Mouse (Mus musculus) forebrain, postnatal 0 days (tissue): ENCODE results near the gene Lsm12. TPM values are rescaled to one million over a fixed set of nuclear protein-coding genes. Genes with fewer than 3 reads are reported as not detected.

Experiments
- ATAC-seq: fragments of 200-750 bp; cut with Nextera tagmentation; 2 replicates; pipeline ENCODE4 v1.8.0; 2017; ENCODE audit warnings: mild to moderate bottlenecking, moderate library complexity
- DNase-seq: peaks from one replicate; pipeline ENCODE4 v3.0.0-alpha.2; 2015
- H3K27ac ChIP-seq: fragments of 300-500 bp; sonication (generic); 2 replicates; pipeline ENCODE4 v1.5.1; 2014; ENCODE audit warnings: low read depth, mild to moderate bottlenecking, antibody characterized with exemption, low read length, moderate library complexity, mixed read lengths
- H3K27me3 ChIP-seq: fragments of 300-500 bp; sonication (generic); 2 replicates; pipeline ENCODE4 v1.6.1; 2014; ENCODE audit warnings: mild to moderate bottlenecking, low read length, mixed read lengths; ENCODE audit not compliant: insufficient read depth
- H3K36me3 ChIP-seq: fragments of 300-500 bp; sonication (generic); 2 replicates; pipeline ENCODE4 v1.6.1; 2014; ENCODE audit warnings: mild to moderate bottlenecking, moderate library complexity; ENCODE audit not compliant: insufficient read depth
- H3K4me1 ChIP-seq: fragments of 300-500 bp; sonication (generic); 2 replicates; pipeline ENCODE4 v1.6.1; 2014; ENCODE audit warnings: antibody characterized with exemption; ENCODE audit not compliant: insufficient read depth
- H3K4me2 ChIP-seq: fragments of 300-500 bp; sonication (generic); 2 replicates; pipeline ENCODE4 v1.6.1; 2014; ENCODE audit warnings: low read depth, mild to moderate bottlenecking, moderate library complexity
- H3K4me3 ChIP-seq: fragments of 300-500 bp; sonication (generic); 2 replicates; pipeline ENCODE4 v1.5.1; 2014; ENCODE audit warnings: low read depth, low read length, mixed read lengths
- H3K9ac ChIP-seq: fragments of 300-500 bp; sonication (generic); 2 replicates; pipeline ENCODE4 v1.6.1; 2014; ENCODE audit warnings: mild to moderate bottlenecking
- H3K9me3 ChIP-seq: fragments of 300-500 bp; sonication (generic); 2 replicates; pipeline ENCODE4 v1.6.1; 2016; ENCODE audit warnings: low read length
- CTCF ChIP-seq: sonication (generic); IDR thresholded peaks from 2 replicates; pipeline ENCODE4 v1.5.1; 2016; ENCODE audit warnings: antibody characterized with exemption, control low read depth, low read depth
- WGBS: fragments of 180-500 bp; shearing (Covaris S2); extraction: QIAGEN DNeasy Blood & Tissue Kit; methylation state at CpG from one replicate; pipeline ENCODE4 v1.1.7; 2014; 5-methylcytosine and 5-hydroxymethylcytosine counted together
- polyA plus RNA-seq: library from polyadenylated mRNA; unstranded; fragments of >200 nt; fragmentation: Nextera tagmentation; extraction: Ambion mirVana; gene quantifications from 2 replicates; pipeline ENCODE4 v1.2.1, GENCODE M21; 2015
- total RNA-seq: library from RNA; depleted of rRNA; stranded (reverse); fragments of >200 nt; gene quantifications from 2 replicates; pipeline ENCODE4 v1.2.3, GENCODE M21; 2014

The Lsm12 gene
- total and polyA plus RNA-seq, 2 experiments from 2014 or later: 86.4 to 145 TPM

GRCm38 (mm10) chr11:102209742-102210141 is 24.6 kb upstream of the Lsm12 start:
- DNase-seq: no peak
- peaks cover 22% of the 10 kb centered on the region for H3K4me1 ChIP-seq

DNA sequence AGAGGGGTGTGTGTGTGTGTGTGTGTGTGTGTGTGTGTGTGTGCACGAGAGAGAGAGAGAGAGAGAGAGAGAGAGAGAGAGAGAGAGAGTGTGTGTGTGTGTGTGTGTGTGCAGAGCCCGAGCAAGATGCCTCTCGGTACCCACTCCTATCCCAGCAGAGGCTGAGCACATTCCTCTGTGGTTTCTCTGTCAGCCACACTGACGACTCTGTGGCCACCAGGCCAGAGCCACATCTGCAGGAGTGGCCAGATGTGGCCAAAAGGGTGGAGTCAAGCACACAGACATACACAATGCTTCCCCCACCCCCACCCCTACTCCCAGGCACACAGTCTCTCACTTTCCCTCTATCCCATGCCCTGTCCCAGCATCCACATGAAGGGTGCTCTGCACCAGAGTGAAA is 23.8 kb upstream of the Lsm12 start:
- WGBS: 42% methylated on average over 3 of the region's 4 CpGs
- no peak overlapping the region for H3K9ac ChIP-seq
- no peak for DNase-seq
- H3K36me3 ChIP-seq: peaks cover 31% of the 10 kb centered on the region
- H3K27ac ChIP-seq: peak overlapping the region; percentile 81; the same call in 1 of the 2 replicates
- peaks cover 22% of the 10 kb centered on the region for H3K4me1 ChIP-seq
- H3K27me3 ChIP-seq: no peaks in the 10 kb centered on the region
- H3K4me2 ChIP-seq: no peak overlapping the region
- H3K9me3 ChIP-seq: no peaks in the 10 kb centered on the region
- no peak overlapping the region for H3K4me3 ChIP-seq
- TF ChIP-seq CTCF: no peak
- no peak for ATAC-seq

More at GRCm38 (mm10) chr11:102209742-102210141, 24.6 kb upstream of the Lsm12 start:
- TF ChIP-seq CTCF: peak; percentile 74
- no peak overlapping the region for H3K4me2 ChIP-seq
- no peak overlapping the region for H3K27ac ChIP-seq
- no peaks in the 10 kb centered on the region for H3K27me3 ChIP-seq
- H3K9me3 ChIP-seq: no peaks in the 10 kb centered on the region
- ATAC-seq: peak; percentile 12; the same call in 1 of the 2 replicates
- H3K4me3 ChIP-seq: no peak overlapping the region
- 6% methylated on average over 2 of the region's 2 CpGs for WGBS
- H3K9ac ChIP-seq: no peak overlapping the region
- peaks cover 22% of the 10 kb centered on the region for H3K36me3 ChIP-seq

- H3K4me1 ChIP-seq: peaks cover 22% of the 10 kb centered on the region
- H3K27me3 ChIP-seq: no peaks in the 10 kb centered on the region
- TF ChIP-seq CTCF: no peak
- H3K4me2 ChIP-seq: no peak overlapping the region
- 38% methylated on average over 11 of the region's 11 CpGs for WGBS
- H3K36me3 ChIP-seq: peaks cover 35% of the 10 kb centered on the region
- H3K4me3 ChIP-seq: no peak overlapping the region
- ATAC-seq (peak; percentile 77), DNase-seq (peak; percentile 73)
- H3K9me3 ChIP-seq: no peaks in the 10 kb centered on the region
- 0 out of 2 replicates have a peak overlapping the region, but pooled peaks have one; percentile 22 for H3K9ac ChIP-seq
- H3K27ac ChIP-seq: peak overlapping the region; percentile 81
Observed at GRCm38 (mm10) chr11:102207825-102208777, 23.0 kb upstream of the Lsm12 start.

GRCm38 (mm10) chr11:102206481-102206880 is 21.4 kb upstream of the Lsm12 start:
- Histone ChIP-seq H3K27me3 (no peaks in the 10 kb centered on the region), H3K27ac (peak overlapping the region; percentile 81; the same call in 1 of the 2 replicates), H3K9me3 (no peaks in the 10 kb centered on the region), H3K4me3 (no peak overlapping the region), H3K36me3 (peaks cover 45% of the 10 kb centered on the region), H3K9ac (no peak overlapping the region), H3K4me1 (peaks cover 16% of the 10 kb centered on the region), H3K4me2 (no peak overlapping the region)
- ATAC-seq (no peak), DNase-seq (no peak)
- no peak for TF ChIP-seq CTCF
- WGBS: 77% methylated on average over 30 of the region's 30 CpGs

- Histone ChIP-seq H3K27ac (no peak overlapping the region), H3K4me1 (no peaks in the 10 kb centered on the region), H3K36me3 (peaks cover 96% of the 10 kb centered on the region), H3K9ac (no peak overlapping the region), H3K4me2 (no peak overlapping the region), H3K4me3 (no peak overlapping the region), H3K9me3 (no peaks in the 10 kb centered on the region), H3K27me3 (no peaks in the 10 kb centered on the region)
- ATAC-seq (peak; percentile 66; the same call in 1 of the 2 replicates), DNase-seq (no peak)
- TF ChIP-seq CTCF: peak; percentile 43; the same call in 1 of the 2 replicates
- 77% methylated on average over 12 of the region's 12 CpGs for WGBS
Observed at GRCm38 (mm10) chr11:102201408-102201821, 16.3 kb upstream of the Lsm12 start.

DNA sequence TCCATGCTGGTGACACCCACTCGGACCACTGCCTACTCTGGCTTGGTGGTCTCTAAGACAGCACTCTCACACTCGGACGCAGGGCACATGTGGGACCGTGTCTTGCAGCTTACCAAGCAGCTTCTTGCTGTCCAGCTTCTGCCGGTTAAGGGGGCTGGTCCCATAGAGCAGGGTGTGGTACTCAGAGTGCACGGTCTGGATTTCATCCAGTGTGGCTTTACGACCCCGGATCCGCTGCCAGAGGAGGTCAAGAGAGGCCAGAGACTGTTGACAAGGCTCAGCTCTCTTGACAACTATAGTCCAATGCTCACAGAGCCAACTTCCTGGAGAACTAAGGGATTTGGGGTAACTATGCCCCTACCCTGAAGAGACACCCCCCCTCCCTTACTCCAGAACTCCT is 14.8 kb upstream of the Lsm12 start:
- 89% methylated on average over 9 of the region's 9 CpGs for WGBS
- no peak for DNase-seq
- TF ChIP-seq CTCF: no peak
- no peaks in the 10 kb centered on the region for H3K27me3 ChIP-seq
- H3K9ac ChIP-seq: no peak overlapping the region
- no peak for ATAC-seq
- H3K4me1 ChIP-seq: no peaks in the 10 kb centered on the region
- H3K4me3 ChIP-seq: no peak overlapping the region
- no peak overlapping the region for H3K27ac ChIP-seq
- no peak overlapping the region for H3K4me2 ChIP-seq
- H3K36me3 ChIP-seq: peaks cover 96% of the 10 kb centered on the region
- no peaks in the 10 kb centered on the region for H3K9me3 ChIP-seq

DNA sequence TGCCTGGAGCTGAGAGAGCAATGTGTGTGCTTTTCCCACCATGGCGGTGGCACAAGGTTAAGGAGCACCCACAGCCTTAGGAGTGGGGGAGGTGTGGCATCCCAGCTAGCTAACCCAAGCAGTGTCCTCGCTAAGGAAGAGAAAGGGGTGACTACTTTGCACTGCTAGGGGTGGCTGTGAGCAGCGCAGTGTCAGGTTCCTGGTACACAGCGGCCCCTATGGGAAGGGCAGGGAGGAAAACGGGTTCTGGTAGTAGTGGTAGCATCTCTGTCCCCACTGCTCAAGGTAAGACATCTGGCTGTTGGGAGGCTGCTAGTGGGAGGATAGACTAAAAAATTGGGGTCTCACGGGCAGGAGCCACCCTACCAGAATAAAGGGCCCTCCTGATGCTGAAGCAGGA is 13.1 kb upstream of the Lsm12 start:
- ATAC-seq (no peak), DNase-seq (no peak)
- H3K4me2 ChIP-seq: no peak overlapping the region
- H3K4me1 ChIP-seq: no peaks in the 10 kb centered on the region
- H3K27ac ChIP-seq: no peak overlapping the region
- TF ChIP-seq CTCF: no peak; the same call in 1 of the 2 replicates
- H3K4me3 ChIP-seq: no peak overlapping the region
- H3K9ac ChIP-seq: no peak overlapping the region
- peaks cover 97% of the 10 kb centered on the region for H3K36me3 ChIP-seq
- H3K9me3 ChIP-seq: no peaks in the 10 kb centered on the region
- WGBS: 71% methylated on average over 6 of the region's 6 CpGs
- H3K27me3 ChIP-seq: no peaks in the 10 kb centered on the region
